Mouse (Mus musculus) cerebellum, adult 2 months (tissue): ENCODE measurements around the gene Spaca7.

Experiments
- CTCF ChIP-seq: fragments of 200-500 bp; IDR thresholded peaks from 2 replicates; pipeline ENCODE4 v1.5.1; 2011; ENCODE audit warnings: low read depth, mild to moderate bottlenecking, control low read depth, low read length, moderate library complexity, borderline replicate concordance; ENCODE audit not compliant: insufficient read depth
- POLR2A ChIP-seq: fragments of 200-500 bp; IDR thresholded peaks from 2 replicates; pipeline ENCODE4 v1.6.1; 2011; ENCODE audit warnings: low read length, control low read depth, borderline replicate concordance; ENCODE audit not compliant: insufficient read depth

DNA sequence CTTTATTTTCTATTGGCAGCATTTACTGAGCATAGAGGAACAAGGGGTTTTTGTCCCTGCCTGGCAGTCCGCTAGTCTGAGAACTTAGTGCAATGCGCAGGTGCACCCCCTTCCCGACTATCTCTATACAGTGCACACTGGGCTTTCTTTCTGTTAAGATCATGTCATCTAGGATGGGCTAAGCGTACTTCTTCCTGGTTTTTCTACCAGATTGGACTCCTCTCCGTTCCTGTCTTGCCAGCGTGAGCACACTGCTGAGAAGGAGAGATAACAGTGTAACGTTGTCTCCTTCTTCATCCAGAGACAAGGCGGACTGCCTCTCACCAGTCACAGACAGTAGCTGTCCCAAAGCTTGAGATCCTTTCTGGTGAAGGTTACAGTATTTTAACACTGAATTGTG lies 71.5 kb downstream of the Spaca7 start:
- TF ChIP-seq POLR2A, result no peak
- no peak for TF ChIP-seq CTCF
